Mouse (Mus musculus): ENCODE measurements around the gene Unc5c. TPM values are rescaled to one million over a fixed set of nuclear protein-coding genes. Genes with fewer than 3 reads are reported as not detected.

The Unc5c gene
- total and polyA plus RNA-seq, 3 experiments: not detected

GRCm38 (mm10) chr3:141618675-141619074 lies 153.7 kb downstream of the Unc5c start:
- TF ChIP-seq ZMIZ1 (IDR thresholded peaks at IDR 0.05; ENCODE audit: low read depth, low read length): no peak
- no peak for TF ChIP-seq E2F4 (IDR thresholded peaks at IDR 0.05; ENCODE audit: borderline replicate concordance, low read depth, low read length)
- TF ChIP-seq TAL1 (IDR thresholded peaks at IDR 0.05; ENCODE audit: low read length): no peak
- no peak for TF ChIP-seq MYC (IDR thresholded peaks at IDR 0.05; ENCODE audit: low read depth, low read length)
- no peak for TF ChIP-seq MAZ (IDR thresholded peaks at IDR 0.05; ENCODE audit: low read depth, low read length)
- TF ChIP-seq RAD21 (IDR thresholded peaks at IDR 0.05; ENCODE audit: low read depth, low read length): no peak
- TF ChIP-seq CTCF (IDR thresholded peaks at IDR 0.05 in 2 of 3, conservative IDR thresholded peaks at IDR 0.05 in 1 of 3; ENCODE audit: control insufficient read depth in 1 of 3, insufficient read depth in 1 of 3, low read depth in 2 of 3, low read length in 3 of 3, poor library complexity in 1 of 3, severe bottlenecking in 1 of 3): no peak
- no peak for TF ChIP-seq GABPA (IDR thresholded peaks at IDR 0.05; ENCODE audit: low read depth, low read length)
- TF ChIP-seq EP300 (IDR thresholded peaks at IDR 0.05; ENCODE audit: low read depth in 1 of 2, low read length in 2 of 2): no peak
- no peak for TF ChIP-seq ZNF384 (IDR thresholded peaks at IDR 0.05; ENCODE audit: low read depth, low read length)
- TF ChIP-seq UBTF (IDR thresholded peaks at IDR 0.05; ENCODE audit: borderline replicate concordance, insufficient read depth, low read depth, low read length): no peak
- no peak for TF ChIP-seq MYB (IDR thresholded peaks at IDR 0.05; ENCODE audit: low read depth, low read length)
- TF ChIP-seq MXI1 (IDR thresholded peaks at IDR 0.05; ENCODE audit: low read depth, low read length): no peak
- TF ChIP-seq USF1 (IDR thresholded peaks at IDR 0.05; ENCODE audit: low read depth, low read length): no peak
- TF ChIP-seq MAX (IDR thresholded peaks at IDR 0.05; ENCODE audit: low read length): no peak
- no peak for TF ChIP-seq CHD2 (IDR thresholded peaks at IDR 0.05; ENCODE audit: low read length)
- H3K79me2 ChIP-seq (ENCODE audit: control insufficient read depth, insufficient read depth, low read length, poor library complexity): no peaks in the 10 kb centered on the region
- no peak overlapping the region for H3K9ac ChIP-seq (ENCODE audit: control insufficient read depth, low read depth, low read length, poor library complexity, severe bottlenecking)
- no peaks in the 10 kb centered on the region for H3K36me3 ChIP-seq (ENCODE audit: control insufficient read depth in 1 of 2, insufficient read depth in 2 of 2, low read length in 2 of 2)
- H3K4me1 ChIP-seq (ENCODE audit: control insufficient read depth in 1 of 2, insufficient read depth in 2 of 2, low read length in 2 of 2): no peaks in the 10 kb centered on the region
- no peaks in the 10 kb centered on the region for H3K9me3 ChIP-seq (replicated peaks; ENCODE audit: insufficient read depth, low read length)
- no peaks in the 10 kb centered on the region for H3K27me3 ChIP-seq (ENCODE audit: control insufficient read depth in 1 of 2, insufficient read depth in 2 of 2, low read length in 2 of 2)
- no peak overlapping the region for H3K27ac ChIP-seq (ENCODE audit: control insufficient read depth, low read depth, low read length)
- no peak overlapping the region for H3K4me3 ChIP-seq (ENCODE audit: control insufficient read depth in 1 of 2, insufficient read depth in 1 of 2, low read depth in 2 of 2, low read length in 2 of 2)
- no peak for DNase-seq (ENCODE audit: low read depth, low spot score)

- no peaks in the 10 kb centered on the region for H3K79me2 ChIP-seq (ENCODE audit: control insufficient read depth, insufficient read depth, low read length, poor library complexity)
Observed at GRCm38 (mm10) chr3:141621496-141621895, 156.5 kb downstream of the Unc5c start.

More at GRCm38 (mm10) chr3:141621496-141621895, 156.5 kb downstream of the Unc5c start:
- no peaks in the 10 kb centered on the region for H3K36me3 ChIP-seq (ENCODE audit: control insufficient read depth in 1 of 2, insufficient read depth in 2 of 2, low read length in 2 of 2)
- no peak overlapping the region for H3K4me3 ChIP-seq (ENCODE audit: control insufficient read depth in 1 of 2, insufficient read depth in 1 of 2, low read depth in 2 of 2, low read length in 2 of 2)
- no peak overlapping the region for H3K9ac ChIP-seq (ENCODE audit: control insufficient read depth, low read depth, low read length, poor library complexity, severe bottlenecking)
- H3K27ac ChIP-seq (ENCODE audit: control insufficient read depth, low read depth, low read length): no peak overlapping the region
- DNase-seq (ENCODE audit: low read depth, low spot score): no peak
- no peaks in the 10 kb centered on the region for H3K9me3 ChIP-seq (replicated peaks; ENCODE audit: insufficient read depth, low read length)
- TF ChIP-seq JUND (IDR thresholded peaks at IDR 0.05; ENCODE audit: low read depth, low read length) (no peak), ETS1 (IDR thresholded peaks at IDR 0.05; ENCODE audit: low read depth, low read length) (no peak), ZC3H11A (IDR thresholded peaks at IDR 0.05; ENCODE audit: low read depth, low read length) (no peak), SMC3 (IDR thresholded peaks at IDR 0.05; ENCODE audit: low read depth, low read length) (no peak), MYC (IDR thresholded peaks at IDR 0.05; ENCODE audit: low read depth, low read length) (no peak), TAL1 (IDR thresholded peaks at IDR 0.05; ENCODE audit: low read length) (no peak), CHD1 (IDR thresholded peaks at IDR 0.05; ENCODE audit: low read depth, low read length) (no peak), MAZ (IDR thresholded peaks at IDR 0.05; ENCODE audit: low read depth, low read length) (no peak), CTCF (IDR thresholded peaks at IDR 0.05 in 2 of 3, conservative IDR thresholded peaks at IDR 0.05 in 1 of 3; ENCODE audit: control insufficient read depth in 1 of 3, insufficient read depth in 1 of 3, low read depth in 2 of 3, low read length in 3 of 3, poor library complexity in 1 of 3, severe bottlenecking in 1 of 3) (no peak), SIN3A (IDR thresholded peaks at IDR 0.05; ENCODE audit: low read length) (no peak), MXI1 (IDR thresholded peaks at IDR 0.05; ENCODE audit: low read depth, low read length) (no peak), ZMIZ1 (IDR thresholded peaks at IDR 0.05; ENCODE audit: low read depth, low read length) (no peak), BHLHE40 (IDR thresholded peaks at IDR 0.05; ENCODE audit: borderline replicate concordance, low read depth, low read length) (no peak), GATA1 (IDR thresholded peaks at IDR 0.05; ENCODE audit: low read depth, low read length) (no peak), USF1 (IDR thresholded peaks at IDR 0.05; ENCODE audit: low read depth, low read length) (no peak), E2F4 (IDR thresholded peaks at IDR 0.05; ENCODE audit: borderline replicate concordance, low read depth, low read length) (no peak)
- H3K4me1 ChIP-seq (ENCODE audit: control insufficient read depth in 1 of 2, insufficient read depth in 2 of 2, low read length in 2 of 2): no peaks in the 10 kb centered on the region
- no peaks in the 10 kb centered on the region for H3K27me3 ChIP-seq (ENCODE audit: control insufficient read depth in 1 of 2, insufficient read depth in 2 of 2, low read length in 2 of 2)
